Mouse (Mus musculus) midbrain, postnatal 0 days (tissue): ENCODE data around the gene Zkscan17. TPM values are rescaled to one million over a fixed set of nuclear protein-coding genes. Genes with fewer than 3 reads are reported as not detected.
A peak's percentile ranks its signal among the peaks of the same experiment; 100 is the strongest.

Source experiments
- ATAC-seq: fragments of 200-750 bp; cut with Nextera tagmentation; 2 replicates; pipeline ENCODE4 v1.8.0; 2017; ENCODE audit warnings: moderate number of reproducible peaks, mild to moderate bottlenecking, moderate TSS enrichment, moderate library complexity; ENCODE audit not compliant: low FRiP score
- DNase-seq: peaks from one replicate; pipeline ENCODE4 v3.0.0-alpha.2; 2015; ENCODE audit warnings: low spot score
- H3K27ac ChIP-seq: fragments of 300-500 bp; sonication (generic); 2 replicates; pipeline ENCODE4 v1.5.1; 2014; ENCODE audit warnings: low read depth, mild to moderate bottlenecking, low read length, mixed read lengths
- H3K27me3 ChIP-seq: fragments of 300-500 bp; sonication (generic); 2 replicates; pipeline ENCODE4 v1.6.1; 2014; ENCODE audit warnings: low read length, control low read depth, mixed read lengths; ENCODE audit not compliant: insufficient read depth
- H3K36me3 ChIP-seq: fragments of 300-500 bp; sonication (generic); 2 replicates; pipeline ENCODE4 v1.6.1; 2014; ENCODE audit warnings: low read length, control low read depth, mixed read lengths; ENCODE audit not compliant: insufficient read depth
- H3K4me1 ChIP-seq: fragments of 300-500 bp; sonication (generic); 2 replicates; pipeline ENCODE4 v1.6.1; 2014; ENCODE audit warnings: mild to moderate bottlenecking, control low read depth, antibody characterized with exemption, low read length, mixed read lengths; ENCODE audit not compliant: insufficient read depth
- H3K4me2 ChIP-seq: fragments of 300-500 bp; sonication (generic); 2 replicates; pipeline ENCODE4 v1.6.1; 2014; ENCODE audit warnings: low read depth, mild to moderate bottlenecking, low read length, mixed read lengths; ENCODE audit not compliant: poor library complexity, severe bottlenecking
- H3K4me3 ChIP-seq: fragments of 300-500 bp; sonication (generic); 2 replicates; pipeline ENCODE4 v1.5.1; 2014; ENCODE audit warnings: low read depth, mild to moderate bottlenecking, low read length, moderate library complexity
- H3K9ac ChIP-seq: fragments of 300-500 bp; sonication (generic); replicated peaks from 2 replicates; pipeline ENCODE4 v1.6.1; 2014; ENCODE audit warnings: mild to moderate bottlenecking, low read length, moderate library complexity, mixed read lengths; ENCODE audit not compliant: poor library complexity, severe bottlenecking
- H3K9me3 ChIP-seq: fragments of 300-500 bp; sonication (generic); 2 replicates; pipeline ENCODE4 v1.6.1; 2016; ENCODE audit warnings: low read length, control low read depth
- CTCF ChIP-seq: IDR thresholded peaks from 2 replicates; pipeline ENCODE4 v1.5.1; 2016; ENCODE audit warnings: antibody characterized with exemption, mild to moderate bottlenecking
- WGBS: fragments of 180-500 bp; shearing (Covaris S2); extraction: QIAGEN DNeasy Blood & Tissue Kit; methylation state at CpG from one replicate; pipeline ENCODE4 v1.1.7; 2014; 5-methylcytosine and 5-hydroxymethylcytosine counted together
- polyA plus RNA-seq: library from polyadenylated mRNA; unstranded; fragments of >200 nt; fragmentation: Nextera tagmentation; extraction: Ambion mirVana; gene quantifications from 2 replicates; pipeline ENCODE4 v1.2.1, GENCODE M21; 2015
- total RNA-seq: library from RNA; depleted of rRNA; stranded (reverse); fragments of >200 nt; gene quantifications from 2 replicates; pipeline ENCODE4 v1.2.3, GENCODE M21; 2014

The Zkscan17 gene
- total and polyA plus RNA-seq, 2 experiments from 2014 or later: 14.7 to 20.2 TPM

- WGBS: under 1% methylated on average over 42 of the region's 71 CpGs
- Histone ChIP-seq H3K4me1 (peaks cover 9% of the 10 kb centered on the region), H3K36me3 (peaks cover 29% of the 10 kb centered on the region; the same call in 1 of the 2 replicates), H3K27ac (peak overlapping the region; percentile 91), H3K4me2 (peak overlapping the region; percentile 80), H3K4me3 (peak overlapping the region; percentile 84), H3K27me3 (no peaks in the 10 kb centered on the region), H3K9ac (peak overlapping the region; percentile 96), H3K9me3 (no peaks in the 10 kb centered on the region)
- no peak for TF ChIP-seq CTCF
- DNase-seq (peak; percentile 90), ATAC-seq (peak; percentile 90)
These were observed 20.5 kb downstream of the Zkscan17 start for GRCm38 (mm10) chr11:59505839-59506712.

GRCm38 (mm10) chr11:59505351-59505838 is 21.2 kb downstream of the Zkscan17 start:
- WGBS: under 1% methylated on average over 20 of the region's 21 CpGs
- TF ChIP-seq CTCF: no peak
- peak; percentile 28; the same call in 1 of the 2 replicates for ATAC-seq

GRCm38 (mm10) chr11:59501978-59502700 is 24.4 kb downstream of the Zkscan17 start:
- DNase-seq (no peak), ATAC-seq (no peak)
- Histone ChIP-seq H3K27ac (no peak overlapping the region), H3K4me2 (no peak overlapping the region), H3K36me3 (peaks cover 46% of the 10 kb centered on the region), H3K9ac (no peak overlapping the region), H3K4me1 (peaks cover 6% of the 10 kb centered on the region), H3K27me3 (no peaks in the 10 kb centered on the region), H3K9me3 (no peaks in the 10 kb centered on the region), H3K4me3 (no peak overlapping the region)
- 92% methylated on average over 5 of the region's 5 CpGs for WGBS
- TF ChIP-seq CTCF: no peak

More at GRCm38 (mm10) chr11:59505351-59505838, 21.2 kb downstream of the Zkscan17 start:
- Histone ChIP-seq H3K27me3 (no peaks in the 10 kb centered on the region), H3K4me2 (peak overlapping the region; percentile 80), H3K4me1 (peaks cover 9% of the 10 kb centered on the region), H3K27ac (peak overlapping the region; percentile 91), H3K4me3 (peak overlapping the region; percentile 84), H3K9ac (peak overlapping the region; percentile 96), H3K9me3 (no peaks in the 10 kb centered on the region), H3K36me3 (peaks cover 30% of the 10 kb centered on the region; the same call in 1 of the 2 replicates)
- peak; percentile 71 for DNase-seq

GRCm38 (mm10) chr11:59497747-59498146 is 28.8 kb downstream of the Zkscan17 start:
- peak; percentile 15; the same call in 1 of the 2 replicates for TF ChIP-seq CTCF
- no peak for DNase-seq
- Histone ChIP-seq H3K4me2 (no peak overlapping the region), H3K9me3 (no peaks in the 10 kb centered on the region), H3K4me1 (no peaks in the 10 kb centered on the region), H3K9ac (no peak overlapping the region), H3K4me3 (no peak overlapping the region), H3K27ac (no peak overlapping the region), H3K36me3 (peaks cover 58% of the 10 kb centered on the region), H3K27me3 (no peaks in the 10 kb centered on the region)
- 90% methylated on average over 7 of the region's 7 CpGs for WGBS
- ATAC-seq: no peak

- Histone ChIP-seq H3K4me3 (no peak overlapping the region), H3K4me2 (no peak overlapping the region), H3K36me3 (peaks cover 61% of the 10 kb centered on the region), H3K9ac (no peak overlapping the region), H3K9me3 (no peaks in the 10 kb centered on the region), H3K27me3 (no peaks in the 10 kb centered on the region), H3K4me1 (no peaks in the 10 kb centered on the region), H3K27ac (no peak overlapping the region)
- 89% methylated on average over 6 of the region's 6 CpGs for WGBS
- no peak for ATAC-seq
- no peak for DNase-seq
- no peak for TF ChIP-seq CTCF
These were observed 29.8 kb downstream of the Zkscan17 start for GRCm38 (mm10) chr11:59496672-59497310.
